Comparison of ENCODE assay signal across 9 mouse cellular contexts in the genomic region with DNA sequence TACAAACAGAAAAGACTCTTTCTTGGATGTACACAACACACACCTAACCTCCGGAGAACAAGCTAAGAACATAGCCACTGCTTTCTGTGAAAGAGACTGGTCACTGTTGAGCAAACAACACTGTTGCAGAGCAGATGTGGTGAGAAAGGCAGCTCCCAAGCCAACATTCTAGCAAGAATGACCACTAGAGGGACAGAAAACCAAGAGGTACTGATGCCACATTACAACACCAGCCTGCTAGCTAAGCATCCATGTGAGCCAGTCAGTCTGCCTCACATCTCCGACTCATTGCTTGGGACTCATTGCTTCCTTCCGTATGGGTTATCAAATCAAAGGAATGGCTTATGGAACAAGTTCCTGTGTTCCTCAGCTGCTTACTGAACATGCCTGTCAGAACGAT. TPM values are rescaled to one million over a fixed set of nuclear protein-coding genes. Genes with fewer than 3 reads are reported as not detected.
DNase-seq lines count a peak whose midpoint lies in the region; ATAC-seq and TF ChIP-seq lines count a peak whose summit lies in the region.
"Had no signal": no experiment of that assay in that cellular context is flagged by ENCODE, and none has a peak within 500 bp of the region (broad histone marks: within the 10 kb centered on the region; RNA-seq: fewer than 3 reads in every experiment).

No protein-coding gene starts in this region.

- H3K27me3 ChIP-seq in limb, embryonic 14.5 days (ENCODE audit: control insufficient read depth, insufficient read depth, low read length) = no peaks in the 10 kb centered on the region
- no peaks in the 10 kb centered on the region for H3K27me3 ChIP-seq in limb, embryonic 10.5 days (ENCODE audit: low read depth, poor library complexity, severe bottlenecking)
- H3K27me3 ChIP-seq: neural tube, embryonic 13.5 days had no signal

- no peak for TF ChIP-seq POLR2A in limb, embryonic 14.5 days (IDR thresholded peaks at IDR 0.05; ENCODE audit: borderline replicate concordance, extremely low read depth, insufficient read depth, insufficient read length)

- DNase-seq in CD4-positive, CD25-positive, alpha-beta regulatory T cell, adult 2 months (ENCODE audit: low read depth, low spot score) = peak; percentile 51
- peak; percentile 25 for DNase-seq in limb, embryonic 14.5 days (ENCODE audit: low spot score)
- no peak for DNase-seq in limb, embryonic 10.5 days (ENCODE audit: low spot score)
- DNase-seq in thymus, postnatal 36 days = no peak
- DNase-seq in spleen, postnatal 4 days (ENCODE audit: low spot score in 2 of 2) = no peak

- H3K9me3 ChIP-seq in limb, embryonic 14.5 days (ENCODE audit: control insufficient read depth, low read length) = no peaks in the 10 kb centered on the region
- H3K9me3 ChIP-seq in limb, embryonic 10.5 days (replicated peaks) = no peaks in the 10 kb centered on the region
- H3K9me3 ChIP-seq: neural tube, embryonic 13.5 days had no signal

- no peak overlapping the region for H3K27ac ChIP-seq in limb, embryonic 14.5 days (replicated peaks; ENCODE audit: low read depth, low read length)
- no peak overlapping the region for H3K27ac ChIP-seq in limb, embryonic 10.5 days
- H3K27ac ChIP-seq: neural tube, embryonic 13.5 days had no signal

- no peak for ATAC-seq in CD4-positive, CD25-positive, alpha-beta regulatory T cell, adult 4 months
- no peak for ATAC-seq in limb, embryonic 14.5 days (ENCODE audit: low FRiP score, low read depth)
- ATAC-seq in erythroid progenitor cell, adult 5-6 weeks (replicated peaks; ENCODE audit: low FRiP score, poor library complexity, severe bottlenecking) = peak; percentile 48; the same call in 1 of the 2 replicates
- peak; percentile 88 for ATAC-seq in megakaryocyte, adult 5-6 weeks (ENCODE audit: poor library complexity, severe bottlenecking)

- H3K4me3 ChIP-seq in limb, embryonic 14.5 days (replicated peaks; ENCODE audit: low read length) = no peak overlapping the region
- H3K4me3 ChIP-seq in limb, embryonic 10.5 days = no peak overlapping the region
- H3K4me3 ChIP-seq: neural tube, embryonic 13.5 days had no signal

- peaks cover 21% of the 10 kb centered on the region for H3K36me3 ChIP-seq in limb, embryonic 14.5 days (ENCODE audit: control insufficient read depth, insufficient read depth, low read length)
- H3K36me3 ChIP-seq in limb, embryonic 10.5 days = peaks cover 37% of the 10 kb centered on the region

- H3K4me1 ChIP-seq in limb, embryonic 14.5 days (ENCODE audit: control insufficient read depth, insufficient read depth, low read length) = peaks cover 18% of the 10 kb centered on the region
- H3K4me1 ChIP-seq in limb, embryonic 10.5 days = peaks cover 21% of the 10 kb centered on the region

- H3K9ac ChIP-seq in limb, embryonic 14.5 days (ENCODE audit: low read depth, low read length, severe bottlenecking) = no peak overlapping the region
- H3K9ac ChIP-seq: neural tube, embryonic 13.5 days had no signal

- WGBS in limb, embryonic 14.5 days = 72% methylated on average over 4 of the region's 4 CpGs
- 81% methylated on average over 4 of the region's 4 CpGs for WGBS in limb, embryonic 10.5 days

- H3K4me2 ChIP-seq in limb, embryonic 14.5 days (replicated peaks; ENCODE audit: low read depth, low read length, severe bottlenecking) = no peak overlapping the region
- H3K4me2 ChIP-seq: neural tube, embryonic 13.5 days had no signal

RNA-seq across cellular contexts. Expression of a gene that starts 18.8 kb away (rescaled TPM):
- 10 to 100 TPM; 78.0 to 83.2 TPM for polyA plus RNA-seq in CD4-positive, CD25-positive, alpha-beta regulatory T cell, adult 4 months (2017; shearing (Covaris generic))
- polyA plus RNA-seq in limb, embryonic 14.5 days (2012; rRNA removed) = 43.8 and 49.1 TPM in 2 replicates
- 38.4 and 48.1 TPM in 2 replicates for polyA plus RNA-seq in limb, embryonic 14.5 days (2014; fragmentation: Nextera tagmentation; extraction: Ambion mirVana)
- polyA plus RNA-seq in limb, embryonic 10.5 days (2016; fragmentation: Nextera tagmentation; extraction: Ambion mirVana) = 33.8 and 38.8 TPM in 2 replicates
- total RNA-seq in erythroid progenitor cell, adult 5-6 weeks (2015; ENCODE audit: low replicate concordance) = 35.0 and 65.4 TPM in 2 replicates
- 54.1 and 57.1 TPM in 2 replicates for total RNA-seq in erythroid progenitor cell, adult 5-6 weeks (2017; ENCODE audit: low replicate concordance)
- 45.6 and 50.8 TPM in 2 replicates for total RNA-seq in megakaryocyte, adult 5-6 weeks (2015)
- 35.9 and 43.4 TPM in 2 replicates for total RNA-seq in megakaryocyte, adult 5-6 weeks (2017)

Comparison
In these comparisons a context has a peak if more than half of its experiments do, and no peak if none do; other contexts are left out.
1. DNase-seq: peak in CD4-positive, CD25-positive, alpha-beta regulatory T cell, adult 2 months (single experiment) and limb, embryonic 14.5 days (single experiment); none in limb, embryonic 10.5 days (single experiment), thymus, postnatal 36 days (0 of 2) and spleen, postnatal 4 days (0 of 2).
2. ATAC-seq: peak in erythroid progenitor cell, adult 5-6 weeks (single experiment) and megakaryocyte, adult 5-6 weeks (single experiment); none in CD4-positive, CD25-positive, alpha-beta regulatory T cell, adult 4 months (single experiment) and limb, embryonic 14.5 days (single experiment).